In genomic region chr1:167362819-167363218, GRCm38 (mm10) we compare ENCODE assay signal across 15 mouse cellular contexts.
"Had no signal": no experiment of that assay in that cellular context is flagged by ENCODE, and none has a peak within 500 bp of the region (broad histone marks: within the 10 kb centered on the region; RNA-seq: fewer than 3 reads in every experiment).

No protein-coding gene starts in this region.

- H3K4me3 ChIP-seq: layer of hippocampus, adult 2 months; limb, embryonic 10.5 days; liver, embryonic 15.5 days; midbrain, embryonic 10.5 days; myocyte; neural tube, embryonic 15.5 days had no signal

- H3K9me3 ChIP-seq: limb, embryonic 10.5 days; liver, embryonic 15.5 days; midbrain, embryonic 10.5 days; neural tube, embryonic 15.5 days had no signal

- H3K4me1 ChIP-seq: limb, embryonic 10.5 days; neural tube, embryonic 15.5 days had no signal

- DNase-seq: lung, adult 2 months; lung, postnatal 4 days; midbrain, embryonic 14.5 days; right cerebral cortex, adult 18-20 months; right cerebral cortex, postnatal 25 days; thymus, postnatal 36 days had no signal

- H3K9ac ChIP-seq: liver, embryonic 15.5 days; neural tube, embryonic 15.5 days had no signal

- H3K27ac ChIP-seq: layer of hippocampus, adult 2 months; limb, embryonic 10.5 days; liver, embryonic 15.5 days; midbrain, embryonic 10.5 days; neural tube, embryonic 15.5 days had no signal

- H3K27me3 ChIP-seq: liver, embryonic 15.5 days; neural tube, embryonic 15.5 days had no signal

- H3K4me2 ChIP-seq: liver, embryonic 11.5 days; liver, embryonic 15.5 days; neural tube, embryonic 15.5 days had no signal

- ATAC-seq: intestine, embryonic 16.5 days; lung, postnatal 0 days had no signal
